Mouse (Mus musculus) ovary, adult 18-20 months (tissue): ENCODE data around the gene Glt6d1.

Source experiments
- DNase-seq: peaks from one replicate; pipeline ENCODE4 v3.0.0; 2022; ENCODE audit warnings: low spot score, mixed read lengths

Glt6d1 gene

DNA sequence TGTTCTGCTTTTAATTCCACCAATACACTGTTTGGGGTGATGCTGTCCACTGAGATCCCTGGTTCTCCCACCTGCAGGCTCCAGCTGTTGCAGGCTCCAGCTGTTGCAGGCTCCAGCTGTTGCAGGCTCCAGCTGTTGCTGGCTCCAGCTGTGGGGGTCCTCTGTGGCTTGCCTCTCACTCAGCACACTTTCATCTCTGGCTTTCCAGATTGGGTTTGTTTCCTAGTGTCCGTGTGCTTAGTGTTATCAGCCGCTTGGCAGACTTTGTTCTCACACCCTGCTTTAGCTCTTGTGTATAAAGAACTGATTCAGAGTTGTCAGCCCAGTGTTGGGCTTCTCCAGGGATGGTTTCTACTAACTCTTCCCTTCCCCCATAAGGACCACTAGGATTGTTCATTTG is 18.0 kb downstream of the Glt6d1 start:
- DNase-seq: no peak

DNA sequence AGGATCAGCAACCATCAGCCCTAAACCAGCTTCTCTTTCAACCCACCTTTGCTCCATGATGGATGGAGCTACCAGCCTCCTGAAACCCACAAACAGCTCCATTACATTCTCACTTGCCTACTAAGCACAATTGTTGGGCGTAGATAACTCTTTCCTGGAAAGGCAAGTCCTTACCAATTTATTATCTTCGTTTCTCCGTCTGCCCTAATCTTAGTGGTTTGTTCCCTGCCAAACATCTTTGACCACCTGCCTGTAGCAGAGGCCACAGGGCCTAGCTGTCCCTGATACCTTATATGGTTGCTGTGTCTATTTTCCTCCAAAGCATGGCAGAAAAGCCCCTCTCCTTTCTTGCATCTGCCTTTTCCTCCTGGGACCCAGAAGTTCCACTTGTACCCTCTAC is 26.6 kb downstream of the Glt6d1 start:
- no peak for DNase-seq

DNA sequence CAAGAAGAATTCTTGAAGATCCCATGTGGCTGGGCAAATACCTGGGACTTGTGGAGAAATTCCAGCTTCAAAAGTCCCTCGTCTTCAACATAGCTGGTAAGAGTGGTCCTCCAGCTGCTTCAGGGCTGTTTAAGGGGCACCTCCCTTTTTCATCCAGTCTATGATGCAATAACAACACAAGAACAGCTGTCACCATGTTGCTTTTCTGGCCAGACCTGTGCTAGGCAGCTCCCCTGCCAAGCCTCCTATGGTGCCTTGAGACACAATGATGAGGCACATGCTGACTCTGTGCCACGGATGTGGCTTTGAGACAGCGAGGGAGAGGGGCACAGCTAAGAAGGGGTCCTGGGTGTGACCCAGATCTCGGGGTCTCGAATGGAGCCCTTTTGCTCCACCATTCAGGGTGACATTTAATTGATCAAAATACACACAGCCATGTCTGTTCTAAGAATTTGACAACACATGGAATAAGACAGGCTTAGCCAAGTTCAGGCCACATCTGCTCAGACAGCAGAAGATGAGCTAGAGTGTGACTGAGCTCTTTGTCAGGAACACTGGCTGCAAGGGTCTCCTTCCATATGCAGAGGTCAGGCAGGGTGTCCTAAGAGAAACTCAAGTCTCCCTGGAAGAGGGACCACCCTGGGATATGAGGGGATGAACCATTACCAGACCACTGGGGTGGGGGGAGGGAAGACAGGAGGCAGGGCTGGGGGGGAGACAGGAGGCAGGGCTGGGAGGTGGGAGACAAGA is 29.9 kb downstream of the Glt6d1 start:
- no peak for DNase-seq

DNA sequence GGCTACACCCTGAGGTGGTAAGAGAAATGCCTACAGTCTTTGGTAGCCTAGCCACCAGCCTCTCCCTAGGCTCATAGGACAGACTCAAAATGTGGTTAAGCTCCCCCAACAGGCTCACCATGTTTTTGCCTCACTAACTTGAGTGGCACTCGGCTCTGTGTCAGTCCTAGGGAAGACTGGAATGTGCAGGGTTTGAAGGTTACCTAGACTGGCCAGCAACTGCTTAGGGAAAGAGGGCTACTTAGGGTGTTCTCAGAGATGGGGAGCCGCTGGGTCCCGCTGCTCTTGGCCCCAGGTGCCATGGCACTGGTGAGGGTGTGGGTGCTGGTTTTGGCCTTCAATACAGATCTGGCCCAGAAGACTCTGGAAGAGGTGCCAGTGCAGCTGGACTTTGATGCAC is 33.7 kb downstream of the Glt6d1 start, which contains the start of gene Gm13539:
Gene Gm13539 (plus strand): TSS at position 301 of the 400 bp plus-strand sequence.
- DNase-seq: no peak

DNA sequence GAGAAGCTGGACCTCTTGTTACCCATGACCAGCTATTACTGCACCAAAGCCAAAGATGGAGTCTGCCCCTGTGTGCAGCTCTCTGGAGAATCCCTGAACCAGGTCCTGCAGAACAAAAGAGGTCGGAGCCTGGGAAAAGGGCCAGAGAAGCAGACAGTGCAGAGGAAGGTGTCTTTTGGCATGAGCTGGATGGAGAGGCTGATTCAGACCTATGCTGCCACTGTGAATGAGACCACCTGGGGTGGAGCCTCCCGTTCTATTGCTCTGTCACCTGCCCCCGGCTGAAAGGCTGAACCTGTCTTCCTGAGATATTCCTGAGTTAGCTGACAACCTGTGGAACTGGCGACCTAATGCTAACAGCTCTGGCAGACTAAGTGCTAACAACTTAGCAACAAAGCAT is 34.7 kb downstream of the Glt6d1 start:
- DNase-seq: no peak

DNA sequence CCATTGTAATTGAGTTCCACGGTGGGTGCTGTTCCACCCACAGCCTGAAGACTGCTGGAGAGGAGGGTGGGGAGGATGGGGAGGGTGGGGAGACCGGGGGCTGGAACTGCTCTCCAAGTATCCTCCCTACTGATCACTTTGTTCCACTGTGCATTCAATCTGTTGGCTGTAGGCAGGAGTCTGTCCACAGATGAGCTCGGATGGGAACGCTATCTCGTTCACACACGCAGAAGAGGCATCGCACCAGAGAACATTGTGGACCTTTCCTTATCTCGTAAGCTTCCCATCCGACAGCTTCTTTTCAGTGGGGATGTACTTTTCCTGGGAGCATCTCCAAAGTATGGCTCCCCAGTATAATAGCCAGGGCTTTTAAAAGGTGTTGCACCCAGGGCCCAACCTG is 36.6 kb downstream of the Glt6d1 start:
- DNase-seq: no peak

DNA sequence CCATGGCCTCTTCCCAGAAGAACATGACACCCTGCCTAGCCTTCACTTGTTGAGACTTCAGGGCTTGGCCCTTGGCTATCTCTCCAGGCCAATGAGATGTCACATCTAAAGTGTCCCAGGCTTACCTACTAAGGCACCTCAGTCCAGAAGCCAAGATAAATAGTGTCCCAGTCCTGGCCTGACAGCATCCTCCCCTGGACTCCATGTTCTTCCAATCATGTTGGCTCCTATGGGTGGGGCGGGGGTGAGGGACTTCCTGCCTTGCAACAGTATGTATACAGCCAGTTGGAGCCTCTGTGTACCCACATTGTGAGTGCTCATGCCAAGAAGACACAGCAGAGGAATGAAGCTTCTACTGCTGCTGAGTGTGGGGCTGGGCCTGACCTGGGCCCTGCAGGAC is 38.9 kb downstream of the Glt6d1 start, which contains the start of gene Lcn11:
Gene Lcn11 (plus strand): TSS at position 301 of the 400 bp plus-strand sequence.
- no peak for DNase-seq

DNA sequence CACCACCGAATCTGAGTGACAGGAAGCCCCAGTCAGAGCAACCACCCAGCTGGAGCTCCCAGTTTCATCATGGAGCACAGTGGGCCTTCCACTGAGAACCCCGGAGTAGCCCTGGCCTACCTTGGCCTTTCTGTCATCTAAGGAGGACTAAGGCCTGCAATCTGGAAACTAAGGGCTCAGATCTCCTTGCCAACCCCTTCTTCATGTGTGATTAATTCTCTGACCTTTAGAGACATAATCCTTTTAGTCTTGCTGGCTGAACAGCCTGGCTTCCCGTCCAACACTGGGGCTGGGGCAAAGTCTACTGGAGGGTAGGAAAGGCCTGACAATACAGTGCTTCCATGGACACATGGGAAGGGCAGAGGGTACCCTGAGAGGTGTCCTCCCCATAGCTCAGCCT is 39.7 kb downstream of the Glt6d1 start:
- no peak for DNase-seq

DNA sequence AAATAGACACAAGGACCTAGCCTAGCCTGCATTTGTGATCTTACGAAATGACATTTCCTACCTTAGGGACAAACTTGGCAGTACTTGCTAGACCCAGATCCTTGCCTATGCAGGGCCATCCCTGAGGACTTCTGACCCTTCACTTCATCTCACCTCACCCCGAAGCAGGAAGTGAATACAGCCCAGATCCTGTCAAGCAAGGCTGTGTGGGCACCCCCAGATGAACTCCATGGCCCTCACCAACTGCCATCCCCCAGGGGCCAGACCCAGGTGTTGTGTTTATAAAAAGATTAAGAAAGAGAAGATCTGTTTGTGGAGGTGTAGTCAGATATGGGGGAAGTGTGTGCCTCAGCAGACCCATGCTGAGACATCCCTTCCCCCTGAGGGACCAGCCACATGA is 41.0 kb downstream of the Glt6d1 start:
- DNase-seq: no peak

DNA sequence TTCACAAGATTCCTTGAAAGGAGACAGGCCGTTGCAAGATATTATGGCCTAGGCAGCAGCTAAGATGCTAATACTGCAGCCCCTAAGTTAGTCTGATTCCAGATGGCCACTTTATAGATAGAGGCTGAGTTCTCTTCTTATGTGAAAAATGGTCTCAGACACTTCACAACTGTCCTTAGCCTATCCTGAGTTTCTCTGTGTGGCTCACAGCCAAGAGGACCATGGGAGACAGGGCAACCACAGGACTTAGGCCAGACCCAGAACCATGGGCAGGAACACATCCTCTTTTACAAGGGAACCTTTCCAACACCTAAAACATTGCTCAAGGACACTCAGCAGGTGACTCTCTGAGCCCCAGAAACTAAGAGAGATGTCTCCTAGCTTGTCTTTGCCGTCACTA is 42.1 kb downstream of the Glt6d1 start:
- no peak for DNase-seq

DNA sequence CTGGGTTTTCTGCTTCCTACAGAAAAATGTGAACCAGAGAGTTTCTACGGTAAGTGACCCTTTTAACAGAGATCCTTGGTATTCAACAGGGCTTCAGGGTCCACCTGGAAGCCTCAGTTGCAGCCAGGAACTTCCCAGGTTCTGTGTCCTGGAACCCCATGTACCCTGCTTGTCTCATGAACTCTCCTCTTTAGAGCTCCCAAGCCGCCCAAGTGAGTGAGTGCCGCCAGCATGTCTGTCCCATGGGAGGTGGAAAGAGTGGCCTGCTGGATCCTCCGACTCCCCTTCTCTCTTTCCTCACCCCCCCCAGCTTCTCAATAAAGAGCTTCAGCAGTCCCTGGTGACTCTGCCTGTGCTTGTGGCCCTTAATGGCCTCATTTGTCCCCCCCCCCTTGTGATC is 47.9 kb downstream of the Glt6d1 start:
- no peak for DNase-seq

DNA sequence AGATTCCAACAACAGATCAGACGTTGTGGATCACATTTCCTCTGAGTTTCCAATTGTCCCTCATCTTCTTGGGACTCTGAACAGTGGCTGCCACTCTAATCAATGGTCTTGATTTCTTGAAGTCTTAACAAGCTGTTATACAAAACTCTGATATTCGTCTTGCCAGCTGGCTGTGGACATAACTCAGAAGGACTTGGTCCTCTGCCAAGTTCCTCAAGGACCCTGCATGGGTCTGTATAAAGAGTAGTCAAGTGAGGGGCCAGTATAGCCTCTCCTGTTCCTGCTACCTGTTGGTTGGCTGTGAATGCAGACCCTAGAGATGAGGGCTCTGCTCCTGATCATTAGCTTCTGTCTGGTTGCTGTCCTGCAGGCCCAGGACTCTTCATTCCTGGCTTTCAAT is 50.4 kb downstream of the Glt6d1 start, which contains the start of gene Lcn3:
Gene Lcn3 (plus strand): TSS at position 301 of the 400 bp plus-strand sequence.
- DNase-seq: no peak

DNA sequence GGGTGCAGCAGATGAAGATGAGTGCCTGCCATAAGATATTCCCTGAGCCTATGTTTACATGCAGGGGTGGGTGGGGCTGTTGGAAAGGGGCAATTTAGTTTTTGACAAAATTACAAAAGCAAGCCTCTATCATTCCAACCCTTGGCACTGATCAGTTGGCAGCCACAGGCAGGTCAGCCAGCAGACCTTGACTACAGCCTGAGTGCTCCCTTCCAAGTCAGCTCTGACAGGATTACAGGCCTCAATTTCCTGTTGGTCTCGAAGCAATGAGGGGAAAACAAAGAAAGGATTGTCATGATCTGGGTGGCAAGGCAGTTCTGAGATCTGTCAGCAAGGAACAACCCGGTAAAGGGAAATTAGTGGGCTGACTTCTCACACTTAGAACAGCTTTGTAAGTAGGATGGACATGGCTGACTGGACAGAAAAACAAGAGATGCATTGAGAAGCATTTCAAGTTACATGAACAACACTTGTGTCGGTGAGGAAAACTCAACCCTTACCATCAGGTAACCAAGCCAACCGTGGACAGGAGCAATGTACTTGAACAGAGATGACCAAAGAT is 57.5 kb downstream of the Glt6d1 start:
- no peak for DNase-seq

DNA sequence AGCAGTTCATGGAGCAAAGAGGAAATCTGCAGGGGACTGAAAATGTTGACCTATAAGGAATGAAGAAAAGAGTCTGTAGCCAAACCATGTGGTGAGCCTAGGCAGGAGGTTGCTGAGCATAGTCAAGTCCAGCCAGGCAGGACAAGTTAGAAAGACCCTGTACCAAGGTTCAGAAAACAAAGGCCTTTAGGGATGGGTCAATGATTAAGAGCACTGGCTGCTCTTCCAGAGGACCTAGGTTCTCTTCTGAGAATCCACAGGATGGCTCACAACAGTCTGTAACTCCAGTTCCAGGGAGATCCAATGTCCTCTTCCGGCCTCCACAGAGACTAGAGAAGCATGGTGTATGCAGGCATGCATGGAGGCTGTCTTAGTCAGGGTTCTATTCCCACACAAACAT is 61.4 kb downstream of the Glt6d1 start:
- DNase-seq: no peak
